Mouse (Mus musculus): Measurements from ENCODE around the gene Cfap100. TPM values are rescaled to one million over a fixed set of nuclear protein-coding genes. Genes with fewer than 3 reads are reported as not detected.

The Cfap100 gene
- polyA plus RNA-seq, 1 experiment from 2014 or later, result 0.49 TPM

GRCm38 (mm10) chr6:90368976-90369724 lies 59.4 kb downstream of the Cfap100 start, which contains the start of gene Zxdc:
Gene Zxdc, plus strand, starts transcription at chr6:90369492.
- no peaks in the 10 kb centered on the region for H3K9me3 ChIP-seq (ENCODE audit: low read length)
- ATAC-seq (ENCODE audit: low FRiP score, low TSS enrichment), result peak; percentile 98
- 5% methylated on average over 41 of the region's 41 CpGs for WGBS
- peak within 1 kb of the TSS; percentile 98 for H3K4me2 ChIP-seq (replicated peaks; ENCODE audit: low read depth, low read length)
- peak within 1 kb of the TSS; percentile 91 for H3K9ac ChIP-seq (replicated peaks; ENCODE audit: low read length)
- peak within 1 kb of the TSS; percentile 75 for H3K4me3 ChIP-seq (ENCODE audit: low read length)
- H3K4me1 ChIP-seq (ENCODE audit: insufficient read depth, low read length), result peaks cover 22% of the 10 kb centered on the region
- peaks cover 14% of the 10 kb centered on the region for H3K36me3 ChIP-seq (ENCODE audit: insufficient read depth, low read length)
- peak within 1 kb of the TSS; percentile 84 for H3K27ac ChIP-seq (ENCODE audit: low read length)
- no peaks in the 10 kb centered on the region for H3K27me3 ChIP-seq (ENCODE audit: insufficient read depth, low read length)

GRCm38 (mm10) chr6:90363301-90363700 lies 65.3 kb downstream of the Cfap100 start:
- no peak overlapping the region for H3K9ac ChIP-seq (replicated peaks; ENCODE audit: low read length)
- no peaks in the 10 kb centered on the region for H3K27me3 ChIP-seq (ENCODE audit: insufficient read depth, low read length)
- WGBS, result 82% methylated on average over 5 of the region's 5 CpGs
- no peak overlapping the region for H3K4me3 ChIP-seq (ENCODE audit: low read length)
- peaks cover 22% of the 10 kb centered on the region for H3K4me1 ChIP-seq (ENCODE audit: insufficient read depth, low read length)
- H3K36me3 ChIP-seq (ENCODE audit: insufficient read depth, low read length), result no peaks in the 10 kb centered on the region
- H3K27ac ChIP-seq (ENCODE audit: low read length), result no peak overlapping the region
- H3K9me3 ChIP-seq (ENCODE audit: low read length), result no peaks in the 10 kb centered on the region
- H3K4me2 ChIP-seq (replicated peaks; ENCODE audit: low read depth, low read length), result no peak overlapping the region
- ATAC-seq (ENCODE audit: low FRiP score, low TSS enrichment), result no peak

- Histone ChIP-seq H3K36me3 (ENCODE audit: insufficient read depth, low read length) (no peaks in the 10 kb centered on the region), H3K9me3 (ENCODE audit: low read length) (no peaks in the 10 kb centered on the region), H3K27ac (ENCODE audit: low read length) (peak overlapping the region; percentile 68; the same call in 1 of the 2 replicates), H3K4me3 (ENCODE audit: low read length) (no peak overlapping the region), H3K9ac (replicated peaks; ENCODE audit: low read length) (no peak overlapping the region), H3K27me3 (ENCODE audit: insufficient read depth, low read length) (no peaks in the 10 kb centered on the region), H3K4me1 (ENCODE audit: insufficient read depth, low read length) (peaks cover 30% of the 10 kb centered on the region), H3K4me2 (replicated peaks; ENCODE audit: low read depth, low read length) (no peak overlapping the region)
- 86% methylated on average over 6 of the region's 6 CpGs for WGBS
- ATAC-seq (ENCODE audit: low FRiP score, low TSS enrichment), result no peak
These were observed 67.5 kb downstream of the Cfap100 start for GRCm38 (mm10) chr6:90360922-90361614.

GRCm38 (mm10) chr6:90360024-90360781 lies 68.4 kb downstream of the Cfap100 start:
- peak overlapping the region; percentile 68 for H3K27ac ChIP-seq (ENCODE audit: low read length)
- WGBS, result 38% methylated on average over 7 of the region's 7 CpGs
- H3K9me3 ChIP-seq (ENCODE audit: low read length), result no peaks in the 10 kb centered on the region
- no peak overlapping the region for H3K9ac ChIP-seq (replicated peaks; ENCODE audit: low read length)
- H3K27me3 ChIP-seq (ENCODE audit: insufficient read depth, low read length), result no peaks in the 10 kb centered on the region
- no peak overlapping the region for H3K4me2 ChIP-seq (replicated peaks; ENCODE audit: low read depth, low read length)
- H3K4me3 ChIP-seq (ENCODE audit: low read length), result no peak overlapping the region
- ATAC-seq (ENCODE audit: low FRiP score, low TSS enrichment), result peak; percentile 66; the same call in 1 of the 2 replicates
- no peaks in the 10 kb centered on the region for H3K36me3 ChIP-seq (ENCODE audit: insufficient read depth, low read length)
- peaks cover 30% of the 10 kb centered on the region for H3K4me1 ChIP-seq (ENCODE audit: insufficient read depth, low read length)

GRCm38 (mm10) chr6:90359445-90359844 lies 69.2 kb downstream of the Cfap100 start:
- H3K27ac ChIP-seq (ENCODE audit: low read length), result peak overlapping the region; percentile 68
- peak; percentile 80; the same call in 1 of the 2 replicates for ATAC-seq (ENCODE audit: low FRiP score, low TSS enrichment)

GRCm38 (mm10) chr6:90358142-90358541 lies 70.5 kb downstream of the Cfap100 start:
- no peak overlapping the region for H3K4me3 ChIP-seq (ENCODE audit: low read length)
- peaks cover 30% of the 10 kb centered on the region for H3K4me1 ChIP-seq (ENCODE audit: insufficient read depth, low read length)
- H3K27me3 ChIP-seq (ENCODE audit: insufficient read depth, low read length), result no peaks in the 10 kb centered on the region
- WGBS, result 52% methylated on average over 5 of the region's 5 CpGs
- ATAC-seq (ENCODE audit: low FRiP score, low TSS enrichment), result no peak
- H3K4me2 ChIP-seq (replicated peaks; ENCODE audit: low read depth, low read length), result no peak overlapping the region
- no peak overlapping the region for H3K27ac ChIP-seq (ENCODE audit: low read length)
- H3K36me3 ChIP-seq (ENCODE audit: insufficient read depth, low read length), result no peaks in the 10 kb centered on the region
- no peak overlapping the region for H3K9ac ChIP-seq (replicated peaks; ENCODE audit: low read length)
- no peaks in the 10 kb centered on the region for H3K9me3 ChIP-seq (ENCODE audit: low read length)

More at GRCm38 (mm10) chr6:90359445-90359844, 69.2 kb downstream of the Cfap100 start:
- Histone ChIP-seq H3K4me3 (ENCODE audit: low read length) (no peak overlapping the region), H3K4me2 (replicated peaks; ENCODE audit: low read depth, low read length) (no peak overlapping the region), H3K9me3 (ENCODE audit: low read length) (no peaks in the 10 kb centered on the region), H3K9ac (replicated peaks; ENCODE audit: low read length) (no peak overlapping the region), H3K36me3 (ENCODE audit: insufficient read depth, low read length) (no peaks in the 10 kb centered on the region), H3K27me3 (ENCODE audit: insufficient read depth, low read length) (no peaks in the 10 kb centered on the region), H3K4me1 (ENCODE audit: insufficient read depth, low read length) (peaks cover 30% of the 10 kb centered on the region)
- WGBS, result 57% methylated on average over 2 of the region's 2 CpGs

Other genes with a start within 250 kb of the Cfap100 start
- not detected in 2 replicates for gene V1ra8, start 226.0 kb downstream of the Cfap100 start, polyA plus RNA-seq (2015; fragmentation: Nextera tagmentation; extraction: Ambion mirVana)
- not detected in 2 replicates for gene Vmn1r53, start 204.4 kb downstream of the Cfap100 start, polyA plus RNA-seq (2015; fragmentation: Nextera tagmentation; extraction: Ambion mirVana)
- gene Vmn1r54, start 182.5 kb downstream of the Cfap100 start, polyA plus RNA-seq (2015; fragmentation: Nextera tagmentation; extraction: Ambion mirVana), result not detected in 2 replicates
- not detected in 2 replicates for gene BC048671, start 127.6 kb downstream of the Cfap100 start, polyA plus RNA-seq (2015; fragmentation: Nextera tagmentation; extraction: Ambion mirVana)
- 5.8 and 6.7 TPM in 2 replicates for gene Chst13, start 103.6 kb downstream of the Cfap100 start, polyA plus RNA-seq (2015; fragmentation: Nextera tagmentation; extraction: Ambion mirVana)
- gene Uroc1, start 95.5 kb downstream of the Cfap100 start, polyA plus RNA-seq (2015; fragmentation: Nextera tagmentation; extraction: Ambion mirVana), result 0.15 and 0.19 TPM in 2 replicates
- gene Zxdc, start 59.3 kb downstream of the Cfap100 start, polyA plus RNA-seq (2015; fragmentation: Nextera tagmentation; extraction: Ambion mirVana), result 6.4 and 7.5 TPM in 2 replicates
- gene Klf15, start 33.8 kb upstream of the Cfap100 start, polyA plus RNA-seq (2015; fragmentation: Nextera tagmentation; extraction: Ambion mirVana), result 16.1 TPM in 2 replicates
- 21.1 and 23.4 TPM in 2 replicates for gene Aldh1l1, start 57.6 kb upstream of the Cfap100 start, polyA plus RNA-seq (2015; fragmentation: Nextera tagmentation; extraction: Ambion mirVana)
- 6.7 and 7.2 TPM in 2 replicates for gene Slc41a3, start 175.9 kb upstream of the Cfap100 start, polyA plus RNA-seq (2015; fragmentation: Nextera tagmentation; extraction: Ambion mirVana)

Measured in kidney, embryonic 16.5 days (tissue).